Mouse (Mus musculus): ENCODE data around the gene Lrcol1.

- TF ChIP-seq POLR2A (IDR thresholded peaks at IDR 0.05; ENCODE audit: low read depth, low read length) (no peak), CTCF (IDR thresholded peaks at IDR 0.05; ENCODE audit: borderline replicate concordance, insufficient read depth, low read length) (no peak)
Observed at GRCm38 (mm10) chr5:110296637-110297036, 47.9 kb upstream of the Lrcol1 start.

Measured in embryonic fibroblast, embryonic 13.5 days (primary cell).